Mouse (Mus musculus): ENCODE data around the gene Nfib.
A peak's percentile ranks its signal among the peaks of the same experiment; 100 is the strongest.

Nfib gene

DNA sequence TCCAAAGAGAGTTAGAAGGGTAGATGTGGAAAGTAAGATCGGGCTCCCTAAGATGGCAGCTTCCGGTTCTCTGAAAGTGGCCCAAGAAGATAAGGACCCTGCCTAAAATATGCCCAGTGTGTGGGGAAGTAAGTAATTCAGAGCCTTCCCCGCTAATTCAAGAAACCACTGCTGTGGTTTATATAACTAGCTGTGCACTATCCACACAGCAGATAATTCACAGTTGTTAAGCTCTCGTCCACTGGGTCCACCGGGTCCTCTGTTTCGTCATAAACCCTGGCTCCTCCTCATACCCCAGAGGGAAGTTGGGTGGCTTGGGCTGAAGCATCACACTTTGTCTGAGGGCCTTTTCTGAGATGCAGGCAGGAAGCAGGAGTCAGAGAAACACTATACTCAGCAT is 19.5 kb downstream of the Nfib start:
- DNase-seq = no peak

DNA sequence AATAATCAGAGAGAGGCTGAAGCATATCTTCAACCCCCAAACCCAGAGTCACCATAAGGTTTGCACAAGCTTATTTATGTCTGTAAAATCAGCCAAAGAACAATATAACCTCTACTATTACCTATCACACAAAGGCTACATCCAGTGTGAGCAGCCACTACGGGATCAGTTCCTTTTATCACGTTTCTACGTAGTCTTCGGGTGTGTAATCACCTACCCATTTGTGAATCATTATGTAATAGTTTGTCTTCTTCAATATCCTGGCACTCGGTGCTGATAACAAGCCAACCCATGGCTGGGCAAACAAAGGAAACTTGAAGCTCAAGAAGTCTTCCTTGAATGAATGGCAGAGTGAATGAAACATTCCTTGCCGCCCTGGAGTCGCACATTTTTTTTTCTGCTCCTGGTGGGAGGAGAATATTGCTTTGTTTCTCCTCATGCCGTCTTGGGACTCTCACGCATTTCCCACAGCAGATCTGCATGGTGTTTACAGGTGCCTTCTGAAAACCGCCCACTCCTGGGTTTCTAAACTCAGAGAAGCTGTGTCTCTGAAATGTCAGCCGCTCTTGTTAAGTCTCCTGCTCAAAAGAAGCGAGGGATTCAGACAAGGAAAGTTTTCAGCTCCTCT is 21.3 kb downstream of the Nfib start:
- DNase-seq = no peak

DNA sequence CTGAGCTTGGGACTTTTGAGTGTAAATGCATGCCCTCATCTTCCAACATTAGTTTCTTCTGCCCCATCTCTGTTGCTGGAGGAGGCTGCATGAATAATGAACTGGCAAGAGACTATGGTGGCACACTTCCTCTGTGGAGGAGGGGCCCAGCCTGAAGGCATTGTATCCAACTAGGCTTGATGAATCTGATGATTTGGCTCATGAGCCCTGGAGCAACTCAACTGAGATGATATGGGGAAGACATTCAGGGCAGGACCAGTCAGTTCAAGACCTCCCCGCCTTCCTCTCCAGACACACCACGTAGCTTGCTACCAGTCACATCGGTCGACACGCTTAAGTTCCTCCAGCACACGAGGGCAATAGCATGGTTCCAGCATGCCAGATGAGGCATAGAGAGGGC is 22.0 kb downstream of the Nfib start:
- DNase-seq = no peak

DNA sequence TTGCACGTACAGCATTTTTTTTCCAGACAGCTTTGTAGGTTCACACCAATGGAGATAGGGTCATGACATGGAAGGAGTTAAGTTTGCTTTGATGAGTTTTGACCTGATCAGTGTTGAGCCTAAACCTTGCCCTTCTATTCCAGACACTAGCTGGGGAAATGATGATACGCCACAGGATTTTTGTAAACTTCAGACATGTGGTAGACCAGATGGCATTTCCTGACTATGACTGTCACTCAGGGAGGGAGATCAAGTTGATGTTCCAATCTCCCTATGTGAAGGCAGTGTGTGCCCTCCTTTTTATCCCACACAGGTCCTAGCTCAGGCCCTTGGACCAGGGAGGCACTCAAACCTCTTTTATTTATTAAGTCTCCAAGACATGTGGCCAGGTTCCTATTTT is 29.4 kb downstream of the Nfib start:
- DNase-seq = no peak

DNA sequence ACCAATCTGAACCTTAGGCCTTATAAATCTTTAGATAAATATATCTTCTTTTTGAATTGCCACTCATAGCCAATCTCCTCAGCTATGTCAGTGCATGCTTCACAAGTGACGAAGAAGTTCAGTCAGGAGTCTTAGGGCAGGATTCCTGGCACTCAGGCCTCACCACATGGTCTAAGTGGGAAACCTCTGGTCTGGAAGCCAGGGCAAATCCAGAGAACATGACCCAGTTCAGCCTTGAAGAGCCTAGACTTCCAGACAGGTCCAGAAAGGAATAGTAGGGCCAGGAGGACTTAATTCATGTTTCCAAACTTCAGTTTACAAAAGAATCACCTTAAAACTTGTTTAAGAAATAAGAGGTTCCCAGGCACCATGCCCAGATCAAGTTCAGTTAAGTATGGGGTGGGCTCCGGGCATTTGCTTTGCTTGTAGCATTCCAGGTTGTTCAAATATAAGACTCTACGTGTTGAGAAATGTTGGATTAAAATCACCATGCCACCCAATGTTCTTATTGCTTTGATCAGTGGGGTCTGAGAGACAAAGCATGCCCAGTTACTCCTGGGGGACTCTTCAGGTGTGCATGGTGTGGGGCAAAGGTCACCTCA is 38.2 kb downstream of the Nfib start:
- no peak for DNase-seq

DNA sequence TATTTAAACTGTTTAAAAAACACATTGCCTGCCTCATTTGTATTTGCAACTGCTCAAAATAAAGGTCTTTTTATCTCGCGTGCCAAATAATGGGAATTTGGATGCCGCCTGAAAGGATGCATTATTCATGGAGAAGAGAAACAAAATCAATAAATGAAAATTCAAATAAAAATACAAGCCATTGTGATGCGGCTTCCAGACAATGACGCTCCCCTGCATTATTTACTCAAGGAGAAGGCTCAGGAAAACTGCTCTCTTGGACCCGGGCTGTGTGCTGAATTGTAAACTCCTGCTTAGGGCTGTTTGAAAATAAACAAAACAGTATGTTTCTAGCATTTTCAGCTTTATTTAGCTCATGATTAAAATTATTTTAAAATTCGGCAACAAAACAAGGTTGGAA is 41.1 kb downstream of the Nfib start:
- no peak for DNase-seq

- DNase-seq = peak; percentile 27
These were observed 41.7 kb downstream of the Nfib start for GRCm38 (mm10) chr4:82663749-82664381.

- DNase-seq = no peak
These were observed 42.9 kb downstream of the Nfib start for GRCm38 (mm10) chr4:82662626-82663025.

DNA sequence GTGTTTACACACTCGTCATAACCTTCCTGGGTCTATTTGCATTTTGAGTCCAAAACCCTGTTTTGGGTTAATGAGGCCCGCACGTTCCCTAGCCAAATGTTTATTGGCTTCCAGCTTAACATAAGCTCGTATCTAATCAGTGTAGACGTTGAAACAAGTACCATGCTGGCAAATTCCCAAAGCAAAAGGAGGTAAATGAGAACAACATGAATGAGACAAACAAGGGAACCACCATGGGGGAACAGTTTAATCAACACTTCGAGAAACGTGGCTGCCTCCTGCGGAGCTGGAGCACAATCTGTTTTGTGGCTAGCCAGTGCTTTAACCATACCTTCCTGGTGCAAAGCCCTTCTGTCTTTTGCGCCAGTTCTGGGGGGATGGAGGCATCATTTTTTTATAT is 43.3 kb downstream of the Nfib start:
- no peak for DNase-seq

DNA sequence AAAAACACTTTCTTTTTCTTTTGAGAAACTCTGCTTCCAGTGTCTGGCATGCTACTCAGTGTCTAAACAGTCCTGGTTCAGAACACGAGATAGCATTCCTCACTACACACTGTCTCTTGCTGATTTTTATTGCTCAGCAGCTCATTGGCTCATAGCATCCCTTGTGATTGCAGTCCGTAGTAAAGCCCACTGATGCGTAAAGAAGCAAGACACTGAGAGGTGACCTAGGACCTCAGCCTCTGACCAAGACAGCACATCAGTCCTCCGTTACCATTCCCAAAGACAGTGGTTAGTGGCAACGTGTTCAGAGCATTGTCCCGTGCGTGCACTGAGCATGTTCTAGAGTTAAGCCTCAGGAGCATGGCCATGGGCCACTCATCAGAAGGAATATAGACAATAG is 44.3 kb downstream of the Nfib start:
- no peak for DNase-seq

DNA sequence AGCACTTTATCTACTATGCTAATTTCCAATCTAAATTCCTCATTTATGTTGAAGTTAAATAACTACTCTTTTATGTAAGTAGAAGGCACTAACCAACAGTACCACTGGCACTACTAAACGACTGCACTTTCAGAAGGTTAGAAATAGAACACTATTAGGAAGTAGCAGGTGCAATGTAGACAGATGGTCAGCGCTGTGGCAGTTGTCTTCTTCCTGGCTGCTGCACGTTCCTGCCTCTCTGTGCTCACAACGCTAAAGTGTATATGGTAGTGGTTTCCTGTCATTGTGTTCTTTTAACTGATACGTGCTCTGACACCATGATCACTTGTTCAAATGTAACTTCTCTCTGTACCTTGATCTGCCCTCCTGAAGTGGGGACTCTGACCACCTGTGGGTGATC is 59.9 kb downstream of the Nfib start:
- no peak for DNase-seq

- DNase-seq = no peak
These were observed 60.8 kb downstream of the Nfib start for GRCm38 (mm10) chr4:82644797-82645196.

GRCm38 (mm10) chr4:82643734-82644085 is 61.8 kb downstream of the Nfib start:
- DNase-seq = no peak

- DNase-seq = peak; percentile 74
These were observed 62.4 kb downstream of the Nfib start for GRCm38 (mm10) chr4:82643022-82643733.

GRCm38 (mm10) chr4:82641066-82641680 is 64.4 kb downstream of the Nfib start:
- no peak for DNase-seq

GRCm38 (mm10) chr4:82638251-82638650 is 67.3 kb downstream of the Nfib start:
- no peak for DNase-seq

DNA sequence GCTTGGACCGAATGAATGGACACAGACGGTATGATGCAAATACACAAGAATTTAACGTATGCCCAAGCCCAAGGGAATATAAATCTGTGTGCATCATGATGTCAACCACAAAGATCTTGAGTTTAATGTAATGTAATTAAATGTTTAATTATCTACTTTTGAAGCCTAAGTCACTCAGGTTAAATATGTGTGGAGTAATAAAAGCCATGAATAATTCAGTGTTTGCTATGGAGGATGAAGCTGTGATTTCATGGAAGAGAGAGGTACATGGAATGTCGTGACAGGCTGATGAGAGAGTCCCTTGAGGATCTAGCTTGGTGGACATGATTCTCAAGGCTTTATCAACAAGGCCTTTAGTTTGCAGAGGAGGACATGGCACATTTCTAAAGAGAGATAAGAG is 67.9 kb downstream of the Nfib start:
- DNase-seq = no peak

DNA sequence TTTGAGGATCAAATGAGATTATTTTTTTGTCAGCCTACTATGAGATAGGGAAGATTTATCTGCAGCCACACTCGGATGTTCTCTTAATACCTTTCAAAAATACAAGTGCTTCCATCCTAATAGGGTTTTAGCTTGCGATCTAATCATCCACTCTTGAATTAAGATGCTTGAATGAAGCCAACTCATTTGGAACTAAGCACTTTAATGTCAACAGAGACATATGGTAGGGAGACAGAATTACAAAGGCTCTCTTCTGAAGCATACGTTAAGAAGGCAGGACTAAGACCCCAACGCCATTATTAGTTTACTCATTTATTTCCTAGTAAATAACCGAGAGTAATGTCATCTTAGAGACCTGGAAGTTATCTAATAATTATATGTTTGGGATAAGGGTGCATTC is 68.9 kb downstream of the Nfib start:
- no peak for DNase-seq

GRCm38 (mm10) chr4:82635881-82636280 is 69.7 kb downstream of the Nfib start:
- DNase-seq = no peak

DNA sequence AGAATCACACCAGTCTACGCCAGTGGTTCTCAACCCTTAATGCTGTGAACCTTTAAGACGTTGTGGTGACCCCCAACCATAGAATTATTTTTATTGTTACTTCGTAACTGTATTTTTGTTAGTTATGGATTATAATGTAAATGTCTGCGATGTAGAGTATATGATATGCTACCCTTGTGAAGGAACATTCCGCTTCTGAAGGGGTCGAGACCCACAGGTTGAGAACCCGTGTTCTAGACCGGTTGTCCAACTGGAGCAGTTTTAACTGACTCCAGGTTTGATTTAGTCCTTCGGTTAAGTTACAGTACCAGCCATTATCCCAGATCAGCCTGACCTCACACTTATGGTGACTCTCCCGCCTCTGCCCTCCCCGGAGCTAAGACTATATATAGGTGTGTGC is 70.4 kb downstream of the Nfib start:
- DNase-seq = no peak

DNA sequence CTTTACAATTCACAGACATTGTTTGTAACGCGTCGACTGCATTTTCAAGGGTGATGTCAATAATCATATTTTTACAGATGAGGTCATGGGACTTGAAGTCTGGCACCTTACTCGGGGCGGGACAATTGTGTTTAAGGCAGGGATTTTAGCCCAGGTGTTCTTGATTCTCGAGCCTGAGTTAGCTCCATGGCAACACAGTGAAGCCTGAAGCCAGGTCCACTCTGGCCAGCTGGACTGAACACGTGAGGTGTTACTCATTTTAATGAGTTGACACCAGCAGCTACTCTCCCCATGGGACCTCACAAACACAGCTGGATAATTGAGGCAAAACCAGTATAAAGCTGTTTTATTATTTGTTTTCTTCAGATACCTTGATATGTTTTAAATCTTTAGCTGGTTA is 71.2 kb downstream of the Nfib start:
- DNase-seq = peak; percentile 30

DNA sequence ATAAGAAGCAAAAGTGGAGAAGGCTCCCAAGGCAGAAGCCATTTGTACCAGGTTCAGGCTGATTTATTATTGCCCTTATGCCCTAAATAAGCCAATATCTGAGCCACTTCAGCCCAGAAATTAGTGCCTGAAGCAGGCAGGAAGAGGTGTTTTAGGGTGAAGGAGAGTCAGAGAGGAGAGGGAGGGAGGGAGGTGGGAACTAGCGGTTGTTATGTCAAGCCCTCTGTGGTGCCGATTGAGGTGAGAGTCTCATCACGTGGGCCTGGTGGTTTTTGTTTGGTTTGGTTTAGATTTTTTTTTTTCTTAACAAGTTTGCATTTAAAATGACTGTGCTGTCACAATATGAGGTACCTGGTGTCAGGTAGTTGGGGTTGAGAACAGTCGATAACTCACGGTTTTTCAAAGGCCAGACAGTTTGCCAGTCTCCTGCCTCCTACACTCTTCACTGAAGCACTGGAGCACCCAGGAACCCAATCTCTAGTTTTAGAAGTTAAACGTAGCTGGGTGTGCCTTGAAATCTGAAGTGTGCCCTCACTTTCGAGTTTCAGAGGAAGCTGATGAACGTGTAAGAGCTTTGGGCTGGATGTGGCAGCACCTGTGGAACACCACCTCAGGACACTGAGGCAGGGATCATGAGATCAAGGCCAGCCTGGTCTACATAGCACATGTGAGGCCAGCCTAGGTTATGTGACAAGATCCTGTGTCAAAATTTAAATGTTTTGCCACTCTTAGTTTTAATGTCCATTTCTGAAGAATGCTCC is 81.1 kb downstream of the Nfib start:
- no peak for DNase-seq

GRCm38 (mm10) chr4:82623835-82624234 is 81.7 kb downstream of the Nfib start:
- DNase-seq = no peak

Measured in embryo, embryonic 11 days (tissue).